Mouse (Mus musculus): ENCODE results near the gene Ttc9b.

- TF ChIP-seq CTCF (IDR thresholded peaks at IDR 0.05; ENCODE audit: low read depth, low read length) (no peak), POLR2AphosphoS5 (IDR thresholded peaks at IDR 0.05; ENCODE audit: insufficient replicate concordance, low read depth, low read length) (no peak)
Observed at GRCm38 (mm10) chr7:27624967-27625366, 28.7 kb upstream of the Ttc9b start.

Data from G1E (cell line).